Mouse (Mus musculus): ENCODE measurements around the gene Crispld2. TPM values are rescaled to one million over a fixed set of nuclear protein-coding genes. Genes with fewer than 3 reads are reported as not detected.

Crispld2 gene
- total RNA-seq, 1 experiment = 12.1 TPM

- in situ Hi-C loops (cut with MboI; ENCODE audit: low sequenced_read_pairs in 2 of 2, unreplicated experiment in 2 of 2) = no loop called here
- no peak overlapping the region for H3K9ac ChIP-seq (ENCODE audit: insufficient read depth, low read depth, low read length, poor library complexity, severe bottlenecking)
- no peak for TF ChIP-seq ZC3H11A (IDR thresholded peaks at IDR 0.05; ENCODE audit: borderline replicate concordance, low read depth, low read length)
- no peak for TF ChIP-seq CHD2 (IDR thresholded peaks at IDR 0.05; ENCODE audit: low read depth, low read length)
- no peak for TF ChIP-seq MAFK (IDR thresholded peaks at IDR 0.05; ENCODE audit: insufficient read depth, low read depth, low read length)
- no peak for TF ChIP-seq ZNF384 (IDR thresholded peaks at IDR 0.05; ENCODE audit: low read depth, low read length)
- no peak for TF ChIP-seq HCFC1 (IDR thresholded peaks at IDR 0.05; ENCODE audit: borderline replicate concordance, insufficient read depth, low read length)
- H3K36me3 ChIP-seq (ENCODE audit: control insufficient read depth, insufficient read depth, low read length, poor library complexity, severe bottlenecking) = no peaks in the 10 kb centered on the region
- H3K4me3 ChIP-seq (ENCODE audit: insufficient read depth in 1 of 2, low read depth in 1 of 2, low read length in 2 of 2, poor library complexity in 1 of 2, severe bottlenecking in 1 of 2) = no peak overlapping the region
- H3K9me3 ChIP-seq (ENCODE audit: control insufficient read depth, insufficient read depth, low read depth, low read length) = no peaks in the 10 kb centered on the region
- DNase-seq (ENCODE audit: low read depth, low spot score) = no peak
- H3K4me1 ChIP-seq (ENCODE audit: control insufficient read depth in 2 of 2, insufficient read depth in 2 of 2, low read length in 2 of 2, poor library complexity in 1 of 2) = peaks cover 0 to 3% of the 10 kb centered on the region in 2 experiments; a peak in 1 of 4 replicates
- H3K27ac ChIP-seq (ENCODE audit: insufficient read depth, low read depth, low read length, poor library complexity, severe bottlenecking) = no peak overlapping the region
These were observed 20.3 kb downstream of the Crispld2 start for GRCm38 (mm10) chr8:120012491-120012890.

- no peak overlapping the region for H3K9ac ChIP-seq (ENCODE audit: insufficient read depth, low read depth, low read length, poor library complexity, severe bottlenecking)
- H3K27ac ChIP-seq (ENCODE audit: insufficient read depth, low read depth, low read length, poor library complexity, severe bottlenecking) = no peak overlapping the region
- H3K4me1 ChIP-seq (ENCODE audit: control insufficient read depth in 2 of 2, insufficient read depth in 2 of 2, low read length in 2 of 2, poor library complexity in 1 of 2) = peaks cover 0 to 3% of the 10 kb centered on the region in 2 experiments; a peak in 1 of 4 replicates
- no peaks in the 10 kb centered on the region for H3K36me3 ChIP-seq (ENCODE audit: control insufficient read depth, insufficient read depth, low read length, poor library complexity, severe bottlenecking)
- DNase-seq (ENCODE audit: low read depth, low spot score) = peak; percentile 22
- no peak overlapping the region for H3K4me3 ChIP-seq (ENCODE audit: insufficient read depth in 1 of 2, low read depth in 1 of 2, low read length in 2 of 2, poor library complexity in 1 of 2, severe bottlenecking in 1 of 2)
- TF ChIP-seq MAFK (IDR thresholded peaks at IDR 0.05; ENCODE audit: insufficient read depth, low read depth, low read length) (no peak), ZNF384 (IDR thresholded peaks at IDR 0.05; ENCODE audit: low read depth, low read length) (no peak), ZC3H11A (IDR thresholded peaks at IDR 0.05; ENCODE audit: borderline replicate concordance, low read depth, low read length) (no peak)
- in situ Hi-C loops (cut with MboI; ENCODE audit: low sequenced_read_pairs in 2 of 2, unreplicated experiment in 2 of 2) = no loop called here
- H3K9me3 ChIP-seq (ENCODE audit: control insufficient read depth, insufficient read depth, low read depth, low read length) = no peaks in the 10 kb centered on the region
These were observed 20.7 kb downstream of the Crispld2 start for GRCm38 (mm10) chr8:120012927-120013326.

GRCm38 (mm10) chr8:120014267-120015023 lies 22.2 kb downstream of the Crispld2 start:
- in situ Hi-C loops (cut with MboI; ENCODE audit: low sequenced_read_pairs in 2 of 2, unreplicated experiment in 2 of 2) = no loop called here
- no peak overlapping the region for H3K27ac ChIP-seq (ENCODE audit: insufficient read depth, low read depth, low read length, poor library complexity, severe bottlenecking)
- no peak for DNase-seq (ENCODE audit: low read depth, low spot score)
- no peak overlapping the region for H3K9ac ChIP-seq (ENCODE audit: insufficient read depth, low read depth, low read length, poor library complexity, severe bottlenecking)
- no peak for TF ChIP-seq ZNF384 (IDR thresholded peaks at IDR 0.05; ENCODE audit: low read depth, low read length)
- no peak for TF ChIP-seq HCFC1 (IDR thresholded peaks at IDR 0.05; ENCODE audit: borderline replicate concordance, insufficient read depth, low read length)
- TF ChIP-seq CHD2 (IDR thresholded peaks at IDR 0.05; ENCODE audit: low read depth, low read length) = no peak
- TF ChIP-seq ZC3H11A (IDR thresholded peaks at IDR 0.05; ENCODE audit: borderline replicate concordance, low read depth, low read length) = no peak
- TF ChIP-seq MAFK (IDR thresholded peaks at IDR 0.05; ENCODE audit: insufficient read depth, low read depth, low read length) = no peak
- no peaks in the 10 kb centered on the region for H3K9me3 ChIP-seq (ENCODE audit: control insufficient read depth, insufficient read depth, low read depth, low read length)
- peaks cover 0 to 3% of the 10 kb centered on the region in 2 experiments; a peak in 1 of 4 replicates for H3K4me1 ChIP-seq (ENCODE audit: control insufficient read depth in 2 of 2, insufficient read depth in 2 of 2, low read length in 2 of 2, poor library complexity in 1 of 2)
- no peak overlapping the region for H3K4me3 ChIP-seq (ENCODE audit: insufficient read depth in 1 of 2, low read depth in 1 of 2, low read length in 2 of 2, poor library complexity in 1 of 2, severe bottlenecking in 1 of 2)
- no peaks in the 10 kb centered on the region for H3K36me3 ChIP-seq (ENCODE audit: control insufficient read depth, insufficient read depth, low read length, poor library complexity, severe bottlenecking)

- H3K27ac ChIP-seq (ENCODE audit: insufficient read depth, low read depth, low read length, poor library complexity, severe bottlenecking) = no peak overlapping the region
These were observed 23.7 kb downstream of the Crispld2 start for GRCm38 (mm10) chr8:120015916-120016315.

More at GRCm38 (mm10) chr8:120015916-120016315, 23.7 kb downstream of the Crispld2 start:
- Histone ChIP-seq H3K36me3 (ENCODE audit: control insufficient read depth, insufficient read depth, low read length, poor library complexity, severe bottlenecking) (no peaks in the 10 kb centered on the region), H3K4me3 (ENCODE audit: insufficient read depth in 1 of 2, low read depth in 1 of 2, low read length in 2 of 2, poor library complexity in 1 of 2, severe bottlenecking in 1 of 2) (no peak overlapping the region), H3K4me1 (ENCODE audit: control insufficient read depth in 2 of 2, insufficient read depth in 2 of 2, low read length in 2 of 2, poor library complexity in 1 of 2) (peaks cover 0 to 3% of the 10 kb centered on the region in 2 experiments; a peak in 1 of 4 replicates), H3K9me3 (ENCODE audit: control insufficient read depth, insufficient read depth, low read depth, low read length) (no peaks in the 10 kb centered on the region), H3K9ac (ENCODE audit: insufficient read depth, low read depth, low read length, poor library complexity, severe bottlenecking) (no peak overlapping the region)
- DNase-seq (ENCODE audit: low read depth, low spot score) = no peak
- in situ Hi-C loops (cut with MboI; ENCODE audit: low sequenced_read_pairs in 2 of 2, unreplicated experiment in 2 of 2) = no loop called here
- TF ChIP-seq HCFC1 (IDR thresholded peaks at IDR 0.05; ENCODE audit: borderline replicate concordance, insufficient read depth, low read length) = no peak
- TF ChIP-seq ZC3H11A (IDR thresholded peaks at IDR 0.05; ENCODE audit: borderline replicate concordance, low read depth, low read length) = no peak
- TF ChIP-seq MAFK (IDR thresholded peaks at IDR 0.05; ENCODE audit: insufficient read depth, low read depth, low read length) = no peak
- TF ChIP-seq CHD2 (IDR thresholded peaks at IDR 0.05; ENCODE audit: low read depth, low read length) = no peak
- no peak for TF ChIP-seq ZNF384 (IDR thresholded peaks at IDR 0.05; ENCODE audit: low read depth, low read length)
